Mouse (Mus musculus) forebrain, embryonic 16.5 days (tissue): ENCODE data around the gene Pgap2. TPM values are rescaled to one million over a fixed set of nuclear protein-coding genes. Genes with fewer than 3 reads are reported as not detected.

Experiments
- ATAC-seq: fragments of 200-750 bp; cut with Nextera tagmentation; 2 replicates; pipeline ENCODE4 v1.8.0; 2017; ENCODE audit warnings: mild to moderate bottlenecking, moderate library complexity
- H3K27ac ChIP-seq: fragments of 300-500 bp; sonication (generic); 2 replicates; pipeline ENCODE4 v1.5.1; 2014; ENCODE audit warnings: low read length, control low read depth
- H3K27me3 ChIP-seq: fragments of 300-500 bp; sonication (generic); replicated peaks from 2 replicates; pipeline ENCODE4 v1.6.1; 2014; ENCODE audit warnings: low read length; ENCODE audit not compliant: control insufficient read depth, insufficient read depth
- H3K36me3 ChIP-seq: fragments of 300-500 bp; sonication (generic); 2 replicates; pipeline ENCODE4 v1.6.1; 2014; ENCODE audit not compliant: control insufficient read depth, insufficient read depth
- H3K4me1 ChIP-seq: fragments of 300-500 bp; sonication (generic); replicated peaks from 2 replicates; pipeline ENCODE4 v1.6.1; 2014; ENCODE audit warnings: low read length; ENCODE audit not compliant: control insufficient read depth, insufficient read depth
- H3K4me2 ChIP-seq: fragments of 300-500 bp; sonication (generic); 2 replicates; pipeline ENCODE4 v1.6.1; 2014; ENCODE audit warnings: mild to moderate bottlenecking, low read length, control low read depth
- H3K4me3 ChIP-seq: fragments of 300-500 bp; sonication (generic); replicated peaks from 2 replicates; pipeline ENCODE4 v1.5.1; 2014; ENCODE audit warnings: mild to moderate bottlenecking, low read length, control low read depth
- H3K9ac ChIP-seq: fragments of 300-500 bp; sonication (generic); replicated peaks from 2 replicates; pipeline ENCODE4 v1.6.1; 2014; ENCODE audit warnings: low read depth, low read length, control low read depth
- H3K9me3 ChIP-seq: fragments of 300-500 bp; sonication (generic); 2 replicates; pipeline ENCODE4 v1.6.1; 2016; ENCODE audit warnings: low read length; ENCODE audit not compliant: control insufficient read depth
- WGBS: fragments of 180-500 bp; shearing (Covaris S2); extraction: QIAGEN DNeasy Blood & Tissue Kit; methylation state at CpG from one replicate; pipeline ENCODE4 v1.1.7; 2014; 5-methylcytosine and 5-hydroxymethylcytosine counted together
- polyA plus RNA-seq: library from polyadenylated mRNA; unstranded; fragments of >200 nt; fragmentation: Nextera tagmentation; extraction: Ambion mirVana; gene quantifications from 2 replicates; pipeline ENCODE4 v1.2.1, GENCODE M21; 2015

The Pgap2 gene
- polyA plus RNA-seq, 1 experiment from 2014 or later = 51.7 TPM

GRCm38 (mm10) chr7:102238686-102239286 lies 28.8 kb downstream of the Pgap2 start:
- Histone ChIP-seq H3K9ac (no peak overlapping the region), H3K27me3 (no peaks in the 10 kb centered on the region), H3K9me3 (no peaks in the 10 kb centered on the region), H3K36me3 (peaks cover 22% of the 10 kb centered on the region), H3K27ac (no peak overlapping the region), H3K4me2 (no peak overlapping the region), H3K4me1 (no peaks in the 10 kb centered on the region), H3K4me3 (no peak overlapping the region)
- 92% methylated on average over 8 of the region's 8 CpGs for WGBS
- ATAC-seq = no peak

DNA sequence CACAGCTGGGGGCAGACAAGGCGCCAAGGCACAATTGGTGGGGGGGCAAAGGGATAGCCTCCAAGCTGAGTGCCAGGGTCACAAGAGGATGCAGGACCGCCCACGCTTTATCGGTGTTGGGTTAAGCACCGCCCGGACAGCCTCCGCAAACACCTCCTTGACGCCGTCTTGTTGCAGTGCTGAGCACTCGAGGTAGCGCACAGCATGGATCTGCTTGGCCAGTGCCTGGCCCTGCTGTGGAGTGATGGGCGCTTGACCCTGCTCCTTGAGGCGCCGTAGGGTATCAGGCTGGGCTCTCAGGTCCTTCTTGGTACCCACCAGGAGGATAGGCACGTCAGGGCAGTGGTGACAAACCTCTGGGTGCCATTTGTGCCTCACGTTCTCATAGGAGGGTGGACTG lies 29.6 kb downstream of the Pgap2 start:
- Histone ChIP-seq H3K27me3 (no peaks in the 10 kb centered on the region), H3K27ac (no peak overlapping the region), H3K4me3 (no peak overlapping the region), H3K4me1 (no peaks in the 10 kb centered on the region), H3K9me3 (no peaks in the 10 kb centered on the region), H3K9ac (no peak overlapping the region), H3K36me3 (peaks cover 22% of the 10 kb centered on the region), H3K4me2 (no peak overlapping the region)
- WGBS = 94% methylated on average over 16 of the region's 16 CpGs
- ATAC-seq = no peak

DNA sequence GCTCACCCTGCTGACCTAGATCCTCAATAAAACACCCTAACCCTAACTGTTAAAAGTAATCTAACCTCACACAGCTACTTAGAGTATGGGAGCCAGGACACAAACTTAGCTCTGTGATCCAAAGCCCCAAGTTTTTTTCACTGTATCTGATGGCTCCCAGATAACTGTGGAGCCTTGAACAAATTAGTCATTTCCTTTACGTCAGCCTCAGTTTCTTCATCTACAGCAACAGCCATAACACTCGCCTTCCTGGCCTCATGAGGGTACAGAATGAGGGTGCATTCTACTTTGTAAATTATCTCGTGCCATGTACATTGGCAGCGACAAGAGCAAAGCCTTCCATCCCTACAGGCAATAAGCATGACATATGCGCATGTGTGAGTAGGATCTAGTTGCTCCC lies 32.4 kb downstream of the Pgap2 start:
- Histone ChIP-seq H3K4me3 (no peak overlapping the region), H3K27me3 (no peaks in the 10 kb centered on the region), H3K4me2 (no peak overlapping the region), H3K9me3 (no peaks in the 10 kb centered on the region), H3K4me1 (peaks cover 5% of the 10 kb centered on the region; the same call in 1 of the 2 replicates), H3K9ac (no peak overlapping the region), H3K36me3 (peaks cover 18% of the 10 kb centered on the region), H3K27ac (no peak overlapping the region)
- 91% methylated on average over 5 of the region's 5 CpGs for WGBS
- no peak for ATAC-seq

- H3K4me3 ChIP-seq = no peak overlapping the region
- peaks cover 14% of the 10 kb centered on the region for H3K36me3 ChIP-seq
- peaks cover 5% of the 10 kb centered on the region; the same call in 1 of the 2 replicates for H3K4me1 ChIP-seq
- no peaks in the 10 kb centered on the region for H3K9me3 ChIP-seq
- ATAC-seq = no peak
- WGBS = 86% methylated on average over 3 of the region's 3 CpGs
- H3K27ac ChIP-seq = no peak overlapping the region
- H3K27me3 ChIP-seq = no peaks in the 10 kb centered on the region
- H3K4me2 ChIP-seq = no peak overlapping the region
- H3K9ac ChIP-seq = no peak overlapping the region
Observed at GRCm38 (mm10) chr7:102242917-102243316, 32.9 kb downstream of the Pgap2 start.

- Histone ChIP-seq H3K9me3 (no peaks in the 10 kb centered on the region), H3K4me3 (no peak overlapping the region), H3K27me3 (no peaks in the 10 kb centered on the region), H3K36me3 (peaks cover 5% of the 10 kb centered on the region), H3K9ac (no peak overlapping the region), H3K27ac (no peak overlapping the region), H3K4me1 (peaks cover 11% of the 10 kb centered on the region; the same call in 1 of the 2 replicates), H3K4me2 (no peak overlapping the region)
- no peak for ATAC-seq
- WGBS = 94% methylated on average over 2 of the region's 2 CpGs
Observed at GRCm38 (mm10) chr7:102243870-102244269, 33.9 kb downstream of the Pgap2 start.

DNA sequence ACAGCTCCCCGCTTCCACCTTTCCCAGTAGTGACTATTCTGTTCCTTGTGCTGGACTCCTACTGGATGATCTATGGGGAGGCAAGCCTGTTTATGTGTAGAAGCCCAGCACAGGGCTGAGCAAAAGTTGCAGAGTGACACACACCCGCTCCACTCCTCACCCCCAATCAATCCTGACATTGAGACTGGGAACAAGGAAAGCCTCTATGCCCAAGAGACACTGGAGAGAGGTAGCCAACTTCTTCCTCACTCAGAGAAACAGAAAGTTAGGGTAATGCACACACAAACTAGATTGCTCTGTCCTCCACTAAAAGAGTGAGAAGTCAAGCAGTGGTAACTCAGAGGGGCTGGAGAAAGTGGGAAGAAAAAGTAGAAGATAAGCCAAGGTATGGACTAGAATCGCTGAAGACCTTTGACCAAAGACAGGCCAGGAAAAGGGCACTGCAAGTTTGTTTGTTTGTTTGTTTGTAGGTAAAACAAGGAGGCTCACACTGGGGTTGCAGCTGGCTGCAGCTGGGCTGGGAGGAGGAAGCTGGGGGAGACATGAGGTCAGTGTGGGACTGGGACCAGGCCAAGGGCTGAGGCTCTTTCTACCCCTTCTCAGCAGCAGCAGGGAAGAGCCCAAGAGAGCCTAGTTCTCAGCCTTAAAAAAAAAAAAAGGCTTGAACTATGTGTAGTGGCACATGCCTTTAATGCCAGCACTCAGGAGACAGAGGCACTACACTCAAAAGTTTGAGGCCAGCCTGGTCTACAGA lies 35.0 kb downstream of the Pgap2 start:
- ATAC-seq = no peak
- Histone ChIP-seq H3K4me2 (no peak overlapping the region), H3K9me3 (no peaks in the 10 kb centered on the region), H3K36me3 (no peaks in the 10 kb centered on the region; the same call in 1 of the 2 replicates), H3K27ac (no peak overlapping the region), H3K4me1 (peaks cover 22% of the 10 kb centered on the region), H3K27me3 (no peaks in the 10 kb centered on the region), H3K4me3 (no peak overlapping the region), H3K9ac (no peak overlapping the region)
- WGBS = 93% methylated on average over 3 of the region's 3 CpGs

DNA sequence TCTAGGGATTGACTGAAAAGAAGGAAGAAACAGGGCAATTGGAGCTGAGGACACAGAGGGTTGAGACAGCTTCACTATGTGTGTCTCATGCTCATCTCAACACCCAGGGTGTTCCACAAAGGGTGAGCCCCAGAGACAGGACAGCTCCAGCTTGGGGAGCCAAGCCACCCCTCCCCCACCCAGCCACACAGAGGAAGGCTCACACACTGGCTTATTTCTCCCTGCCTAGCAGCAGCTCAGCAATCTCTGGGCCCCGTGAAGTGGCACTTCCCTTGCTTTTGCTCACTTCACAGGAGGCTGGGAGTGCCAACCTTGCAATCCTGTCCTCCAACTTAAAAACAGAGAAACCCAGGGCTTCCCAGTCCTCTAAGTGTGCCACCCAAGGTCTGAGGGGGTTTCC lies 35.8 kb downstream of the Pgap2 start:
- Histone ChIP-seq H3K9me3 (no peaks in the 10 kb centered on the region), H3K4me1 (peaks cover 22% of the 10 kb centered on the region), H3K4me3 (no peak overlapping the region), H3K27me3 (no peaks in the 10 kb centered on the region), H3K27ac (no peak overlapping the region), H3K4me2 (no peak overlapping the region), H3K36me3 (no peaks in the 10 kb centered on the region), H3K9ac (no peak overlapping the region)
- 5% methylated on average over 1 of the region's 1 CpGs for WGBS
- ATAC-seq = no peak

DNA sequence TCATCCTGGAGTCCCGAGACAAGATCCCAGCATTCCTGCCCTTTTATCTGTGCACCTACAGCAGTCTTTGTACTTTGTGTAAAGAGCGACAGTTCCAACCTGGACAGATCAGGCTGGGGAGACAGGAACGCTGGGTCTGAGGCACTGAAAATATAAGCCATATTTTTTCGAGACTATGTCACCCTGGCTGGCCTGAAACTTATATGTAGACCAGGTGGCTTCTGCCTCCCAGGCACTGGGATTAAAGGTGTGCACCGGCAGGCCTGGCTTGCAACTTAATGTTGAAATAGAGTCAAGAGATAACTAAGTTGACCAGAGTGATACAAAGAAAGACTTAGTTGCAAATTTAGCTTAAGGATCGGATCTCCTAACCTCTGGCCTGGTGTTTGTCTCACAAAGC lies 36.3 kb downstream of the Pgap2 start:
- no peaks in the 10 kb centered on the region for H3K36me3 ChIP-seq
- H3K27ac ChIP-seq = no peak overlapping the region
- no peaks in the 10 kb centered on the region for H3K9me3 ChIP-seq
- H3K9ac ChIP-seq = no peak overlapping the region
- WGBS = 70% methylated on average over 6 of the region's 6 CpGs
- H3K4me1 ChIP-seq = peaks cover 27% of the 10 kb centered on the region
- ATAC-seq = no peak
- no peak overlapping the region for H3K4me3 ChIP-seq
- H3K4me2 ChIP-seq = no peak overlapping the region
- H3K27me3 ChIP-seq = no peaks in the 10 kb centered on the region

DNA sequence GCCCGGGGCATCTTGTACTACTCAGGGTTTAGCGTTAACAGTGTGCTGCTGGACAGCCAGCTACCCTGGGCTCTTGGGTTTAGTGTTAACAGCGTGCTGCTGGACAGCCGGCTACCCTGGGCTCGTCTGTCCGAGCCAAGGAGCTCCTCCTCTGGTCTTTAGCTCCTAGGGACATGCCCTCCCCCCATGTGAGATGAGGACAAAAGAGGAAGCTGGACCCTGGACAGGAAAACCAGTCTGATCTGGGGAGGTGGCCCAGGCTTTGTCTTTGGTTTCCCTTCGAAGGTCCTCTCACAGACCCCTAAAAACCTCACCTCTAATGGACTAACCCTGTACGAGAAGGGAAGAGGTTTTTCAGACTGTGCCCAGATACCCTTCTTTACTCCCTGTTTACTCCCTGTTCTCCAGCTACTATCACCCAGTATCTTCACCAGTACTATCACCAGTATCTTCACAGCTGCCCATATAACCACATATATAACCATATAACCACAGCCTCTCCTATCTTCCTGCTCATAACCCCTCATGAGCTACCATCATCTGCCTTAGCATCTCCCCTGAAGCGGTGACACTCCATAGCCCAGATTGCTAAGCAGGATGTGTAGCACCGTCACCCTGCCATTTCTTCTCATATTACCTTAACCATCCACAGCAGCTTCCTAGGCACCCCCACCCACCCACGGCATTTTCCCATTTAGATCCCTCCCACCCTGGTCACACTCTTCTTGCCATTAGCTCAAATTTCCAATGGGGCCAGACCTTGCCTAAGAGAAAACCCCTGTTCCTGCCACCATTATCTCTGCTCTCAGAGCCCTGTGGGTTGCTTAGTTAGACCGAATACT lies 37.2 kb downstream of the Pgap2 start:
- Histone ChIP-seq H3K4me1 (peaks cover 27% of the 10 kb centered on the region), H3K4me2 (no peak overlapping the region), H3K9me3 (no peaks in the 10 kb centered on the region), H3K36me3 (no peaks in the 10 kb centered on the region), H3K27ac (no peak overlapping the region), H3K4me3 (no peak overlapping the region), H3K9ac (no peak overlapping the region), H3K27me3 (no peaks in the 10 kb centered on the region)
- 59% methylated on average over 12 of the region's 12 CpGs for WGBS
- ATAC-seq = no peak
